Comparison of ENCODE assay signal across 29 mouse cellular contexts in the genomic region with DNA sequence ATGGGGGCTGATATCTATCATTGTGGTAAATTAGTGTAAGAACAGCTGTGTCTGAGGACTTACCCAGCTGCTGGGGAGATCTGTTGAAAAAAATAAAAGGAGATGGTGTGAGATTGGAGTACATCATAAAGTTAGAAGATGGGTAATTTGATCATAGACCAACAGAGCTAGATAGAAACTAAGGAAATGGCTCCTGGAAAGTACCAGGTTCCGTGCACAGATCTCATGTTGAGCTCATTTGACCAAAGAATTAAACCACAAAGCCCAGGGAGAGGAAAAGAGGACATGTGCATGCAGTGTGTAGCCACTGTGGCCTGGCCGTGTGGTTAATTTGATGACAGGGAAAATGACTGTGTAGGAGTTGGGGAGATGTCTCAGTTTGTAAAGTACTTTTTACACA.
DNase-seq lines count a peak whose midpoint lies in the region; ATAC-seq lines count a peak whose summit lies in the region.
"Had no signal": no experiment of that assay in that cellular context is flagged by ENCODE, and none has a peak within 500 bp of the region (broad histone marks: within the 10 kb centered on the region; RNA-seq: fewer than 3 reads in every experiment).

No protein-coding gene starts in this region.

- H3K27me3 ChIP-seq in splenic B cell, adult 2 months (ENCODE audit: control insufficient read depth, insufficient read depth, low read length, poor library complexity, severe bottlenecking) = no peaks in the 10 kb centered on the region
- H3K27me3 ChIP-seq: embryonic facial prominence, embryonic 12.5 days; heart, embryonic 12.5 days; intestine, embryonic 15.5 days; liver, embryonic 13.5 days had no signal

- peak; percentile 99 for ATAC-seq in common myeloid progenitor, adult 5-6 weeks (replicated peaks; ENCODE audit: low read depth, poor library complexity, severe bottlenecking)
- peak; percentile 64 for ATAC-seq in megakaryocyte, adult 5-6 weeks (ENCODE audit: poor library complexity, severe bottlenecking)
- ATAC-seq: forebrain, embryonic 14.5 days; intestine, embryonic 15.5 days; midbrain, embryonic 16.5 days had no signal

- peak; percentile 31 for DNase-seq in CD4-positive, CD25-positive, alpha-beta regulatory T cell, adult 2 months (ENCODE audit: low read depth, low spot score)
- DNase-seq in splenic B cell, adult 2 months (ENCODE audit: low read depth, low spot score) = peak; percentile 46
- no peak for DNase-seq in lung, postnatal 14 days
- no peak for DNase-seq in liver
- DNase-seq in thymus, postnatal 4 days = no peak
- DNase-seq: adrenal gland, adult 2 months; cerebellum, adult 8-10 months; cerebellum, postnatal 25 days; embryo, embryonic 11 days; gastrocnemius, postnatal 14 days; heart, adult 18-20 months; heart, postnatal 4 days; kidney, adult 2 months; layer of hippocampus, postnatal 36 days; left cerebral cortex, postnatal 4 days; liver, embryonic 13.5 days; lung, adult 18-20 months; lung, postnatal 10 days; retina, postnatal 1 day; right cerebral cortex, postnatal 25 days; thymus, adult 18-20 months; thymus, postnatal 36 days had no signal

- H3K36me3 ChIP-seq in splenic B cell, adult 2 months (ENCODE audit: control insufficient read depth, insufficient read depth, low read length, poor library complexity, severe bottlenecking) = no peaks in the 10 kb centered on the region
- H3K36me3 ChIP-seq: embryonic facial prominence, embryonic 12.5 days; heart, embryonic 12.5 days; intestine, embryonic 15.5 days; liver, embryonic 13.5 days had no signal

Comparison
In these comparisons a context has a peak if more than half of its experiments do, and no peak if none do; other contexts are left out.
1. DNase-seq: peak in CD4-positive, CD25-positive, alpha-beta regulatory T cell, adult 2 months (single experiment) and splenic B cell, adult 2 months (single experiment); none in lung, postnatal 14 days (single experiment), liver (single experiment) and thymus, postnatal 4 days (single experiment).